Mouse (Mus musculus): Measurements from ENCODE around the gene Hdac7.
A peak's percentile ranks its signal among the peaks of the same experiment; 100 is the strongest.

Hdac7 gene

DNA sequence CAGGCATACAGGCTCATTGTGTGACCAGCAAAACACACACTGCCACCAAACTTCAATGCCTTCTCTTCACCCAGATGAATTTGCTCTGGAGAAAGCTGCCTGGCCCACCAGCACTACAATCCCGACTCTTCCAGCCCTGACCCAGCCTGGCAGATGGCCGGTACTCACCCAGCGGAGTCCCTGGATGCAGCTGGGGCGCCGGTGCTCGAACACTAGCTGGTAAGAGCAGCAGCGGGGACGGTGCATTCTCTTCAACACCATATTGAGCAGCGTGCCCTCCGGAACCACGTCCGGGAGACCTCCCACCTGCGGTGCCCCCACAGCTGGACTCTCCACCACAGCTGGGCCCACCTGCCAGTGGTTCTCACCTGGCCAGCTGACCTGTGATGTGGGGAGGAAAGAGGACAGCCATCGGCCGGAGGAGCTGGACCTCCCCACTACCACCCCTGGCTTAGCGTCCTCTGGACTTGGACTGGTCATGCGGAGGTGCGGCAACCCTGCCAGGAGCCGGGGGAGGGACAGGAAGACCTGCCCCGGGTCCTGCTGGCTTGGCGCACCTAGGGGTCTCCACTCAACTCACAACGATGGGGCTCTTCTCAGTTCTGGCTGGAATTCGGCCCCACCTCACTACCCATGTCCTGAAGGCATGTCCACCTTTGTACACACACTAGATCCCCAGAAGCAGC lies 77.6 kb downstream of the Hdac7 start:
- peak in 1 of 2 experiments; percentile 25 for DNase-seq

DNA sequence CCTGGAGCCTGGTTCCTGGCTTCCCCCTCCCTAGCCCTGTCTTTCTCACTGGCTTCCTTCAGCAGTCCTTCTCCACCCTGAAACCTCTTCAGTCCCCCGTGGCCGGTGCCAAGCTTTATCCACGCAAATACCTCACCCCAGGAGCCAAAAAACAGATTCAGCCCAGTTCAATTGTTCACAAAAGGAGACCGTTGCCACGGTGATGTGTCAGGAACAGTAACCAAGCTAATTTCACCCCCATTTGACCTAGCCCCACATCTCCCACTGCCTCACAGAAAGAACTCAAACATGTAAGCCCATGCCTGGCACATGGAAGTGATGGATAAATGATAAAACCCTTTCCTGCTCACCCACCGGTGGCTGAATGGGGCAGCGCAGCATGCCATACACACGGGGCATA lies 78.1 kb downstream of the Hdac7 start:
- no peak for DNase-seq

DNA sequence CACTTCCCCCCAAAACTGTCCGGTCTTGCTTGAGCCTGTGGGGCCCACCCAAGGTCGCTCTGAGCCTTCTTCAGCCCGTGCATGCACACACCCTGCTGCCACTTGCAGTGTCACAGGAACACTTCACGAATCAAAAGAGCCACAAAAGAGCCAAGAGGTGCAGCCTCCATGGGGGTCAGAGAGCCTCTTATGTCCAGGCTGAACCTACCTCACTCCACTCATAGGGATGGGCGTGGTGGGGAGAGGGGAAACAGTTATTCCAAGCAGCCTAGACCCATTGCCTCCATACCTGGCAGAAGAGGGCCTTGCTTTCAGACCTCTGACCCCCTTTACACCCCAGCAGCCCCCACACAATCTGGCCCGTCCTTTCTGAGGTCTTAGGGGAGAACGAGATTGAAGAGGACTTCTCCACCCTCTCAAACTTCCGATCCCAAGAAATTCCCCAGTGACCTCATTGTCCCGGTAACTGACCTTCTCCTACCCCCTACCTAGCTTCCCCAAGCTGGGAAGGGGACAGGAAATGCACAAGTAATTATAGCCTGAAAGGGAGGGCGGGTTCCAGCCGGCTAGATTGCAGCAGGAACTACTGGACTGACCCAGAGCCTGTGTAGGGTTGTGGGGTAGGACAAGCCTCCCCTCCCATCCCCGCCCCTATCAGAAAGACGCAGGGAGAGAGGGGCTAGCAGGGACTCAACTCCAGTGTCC lies 79.1 kb downstream of the Hdac7 start:
- no peak for DNase-seq

DNA sequence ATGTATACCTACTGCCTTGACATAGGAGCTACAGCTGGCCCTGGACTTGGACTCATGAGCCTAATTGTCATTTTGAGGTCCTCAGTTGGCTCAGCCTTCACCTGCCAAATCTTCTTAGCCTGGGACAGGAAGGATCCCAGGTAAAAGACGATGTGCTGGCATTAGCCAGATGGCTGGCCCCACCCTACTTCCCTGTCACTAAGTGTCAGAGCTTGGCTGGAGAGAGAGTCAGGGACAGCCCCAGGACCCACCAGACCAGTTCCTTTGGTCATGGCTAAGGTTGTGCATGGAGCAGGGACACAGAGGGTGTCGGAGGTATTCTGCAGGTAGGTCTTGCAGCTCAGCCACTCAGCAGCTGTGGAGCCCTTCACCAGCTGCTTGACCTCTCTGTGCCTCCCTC lies 79.8 kb downstream of the Hdac7 start:
- DNase-seq: no peak

DNA sequence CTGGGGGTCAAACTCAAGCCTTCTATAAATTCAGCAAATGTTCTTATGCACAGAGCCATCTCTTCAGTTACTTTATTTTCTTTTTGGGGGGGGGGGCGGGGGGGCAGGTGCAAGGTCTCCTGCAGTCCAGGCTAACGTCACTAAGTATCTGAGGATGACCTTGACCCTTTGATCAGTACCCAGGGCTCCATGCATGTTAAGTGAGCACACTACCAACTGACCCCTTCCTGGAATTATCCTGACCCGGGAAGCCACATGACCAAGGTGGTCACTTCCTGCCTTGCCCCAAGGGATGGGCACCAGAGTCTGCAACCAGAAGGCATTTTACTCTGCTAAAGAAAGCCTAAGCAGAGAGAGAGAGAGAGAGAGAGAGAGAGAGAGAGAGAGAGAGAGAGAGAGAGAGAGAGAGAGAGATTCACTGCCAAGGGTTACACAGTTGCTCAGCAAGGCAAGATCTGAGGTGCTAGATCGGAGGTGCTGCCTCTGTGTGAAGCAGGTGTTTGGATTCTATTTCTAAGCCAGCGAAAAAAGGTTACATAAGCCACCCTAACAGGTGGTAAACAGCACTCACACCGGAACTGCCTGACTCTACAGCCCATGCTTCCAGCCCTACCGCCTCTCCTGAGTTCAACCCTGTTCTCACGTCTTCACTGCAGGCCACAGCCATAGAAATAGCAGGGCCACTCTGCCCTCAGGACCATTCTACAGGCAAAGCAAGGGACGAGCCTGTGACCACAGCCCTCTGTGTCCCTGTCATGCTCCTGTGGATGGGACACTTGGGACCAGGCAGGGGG lies 80.8 kb downstream of the Hdac7 start:
- DNase-seq: no peak

DNA sequence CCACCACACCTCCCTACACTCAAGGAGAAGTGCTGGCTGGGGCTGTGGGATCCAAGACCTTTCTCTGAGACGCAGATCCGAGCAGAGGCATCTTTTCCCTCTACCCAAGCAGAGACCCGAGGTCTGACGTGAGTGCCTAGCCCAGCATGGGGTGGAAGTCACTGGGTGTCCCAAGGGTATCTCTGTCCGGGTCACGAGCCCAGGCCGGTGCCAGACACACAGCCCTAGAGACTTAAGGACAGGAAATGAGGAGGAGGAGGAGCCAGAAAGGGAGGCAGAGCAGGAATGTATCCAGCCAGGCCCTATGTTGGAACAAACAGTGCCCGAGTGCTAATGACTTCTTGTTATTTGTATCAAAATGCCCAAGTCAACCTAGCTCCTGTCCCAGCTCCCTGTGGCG lies 81.6 kb downstream of the Hdac7 start:
- no peak for DNase-seq

DNA sequence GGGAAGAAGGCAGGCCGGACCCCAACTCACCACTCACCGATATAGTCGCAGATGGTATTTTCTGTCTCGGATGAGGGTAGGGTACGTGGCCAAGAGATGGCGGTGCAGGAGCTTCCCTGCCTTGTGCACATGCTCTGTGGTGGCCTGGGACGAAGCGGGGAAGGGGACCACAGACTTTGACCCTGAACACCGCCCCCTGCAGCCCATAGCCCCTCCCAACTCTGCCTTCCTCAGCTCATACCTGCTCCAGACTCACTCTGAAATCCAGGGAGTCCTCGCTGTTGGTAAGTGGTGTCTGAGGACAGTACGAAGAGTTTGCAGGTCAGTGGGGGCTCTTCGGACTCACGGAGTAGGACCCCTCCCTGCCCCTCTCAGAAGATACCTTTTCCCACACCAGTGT lies 82.9 kb downstream of the Hdac7 start:
- DNase-seq: no peak

DNA sequence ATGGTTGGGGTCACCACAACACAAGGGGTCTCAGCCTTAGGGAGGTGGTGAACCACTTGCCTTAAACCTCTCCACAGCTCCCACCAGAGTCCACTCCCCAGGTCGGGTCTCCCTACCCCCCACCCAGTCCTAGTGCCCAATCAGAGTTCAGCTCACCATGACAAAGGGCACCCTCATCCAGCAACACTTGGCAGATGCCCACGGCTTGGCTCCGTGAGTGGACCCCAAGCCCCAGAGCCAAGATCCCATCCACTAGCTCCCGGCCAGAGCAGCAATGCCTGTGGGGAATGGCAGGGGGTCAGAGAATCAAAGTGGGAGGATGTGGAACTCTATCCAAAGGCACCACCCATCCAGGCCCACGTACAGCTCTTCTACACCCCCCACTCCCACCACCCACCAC lies 83.3 kb downstream of the Hdac7 start:
- no peak for DNase-seq

DNA sequence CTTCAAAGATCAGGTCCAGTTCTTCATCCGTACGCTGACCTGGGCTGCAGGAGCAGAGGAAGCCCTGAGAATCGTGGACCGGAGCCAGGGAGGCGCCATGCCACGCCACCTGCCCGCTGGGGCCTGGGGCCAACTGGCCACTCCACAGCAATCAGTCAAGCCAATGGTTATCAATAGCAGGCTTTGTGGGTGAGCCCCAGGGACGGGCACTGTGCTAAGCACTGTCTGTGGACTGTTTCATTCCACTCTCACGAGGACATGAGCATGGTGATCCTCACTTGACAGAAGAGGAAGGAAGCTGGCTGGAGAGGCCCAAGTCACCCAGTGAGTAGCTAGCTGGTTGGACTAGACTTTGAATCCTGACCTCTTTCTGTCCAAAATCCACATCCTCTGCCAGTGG lies 84.3 kb downstream of the Hdac7 start:
- DNase-seq: peak; percentile 82 to 85

DNA sequence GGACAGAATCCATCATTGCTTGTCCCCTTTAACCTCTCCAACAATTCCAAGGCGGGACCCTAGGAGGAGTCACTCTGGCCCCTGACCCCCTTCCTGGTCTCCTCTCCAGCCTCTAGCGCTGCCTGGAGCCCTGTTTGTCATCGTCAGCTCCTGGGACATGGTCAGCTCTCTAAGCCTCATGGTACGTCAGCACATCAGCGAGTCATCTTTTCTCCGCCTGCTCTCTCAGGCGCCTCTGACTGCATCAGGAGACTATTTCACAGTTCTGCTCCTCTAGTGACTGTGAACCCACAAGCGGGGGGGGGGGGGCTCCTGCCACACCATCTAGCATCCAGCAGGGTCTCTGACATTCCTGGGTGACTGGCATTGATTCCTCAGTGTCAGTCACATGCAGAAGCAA lies 88.9 kb downstream of the Hdac7 start:
- DNase-seq: no peak

DNA sequence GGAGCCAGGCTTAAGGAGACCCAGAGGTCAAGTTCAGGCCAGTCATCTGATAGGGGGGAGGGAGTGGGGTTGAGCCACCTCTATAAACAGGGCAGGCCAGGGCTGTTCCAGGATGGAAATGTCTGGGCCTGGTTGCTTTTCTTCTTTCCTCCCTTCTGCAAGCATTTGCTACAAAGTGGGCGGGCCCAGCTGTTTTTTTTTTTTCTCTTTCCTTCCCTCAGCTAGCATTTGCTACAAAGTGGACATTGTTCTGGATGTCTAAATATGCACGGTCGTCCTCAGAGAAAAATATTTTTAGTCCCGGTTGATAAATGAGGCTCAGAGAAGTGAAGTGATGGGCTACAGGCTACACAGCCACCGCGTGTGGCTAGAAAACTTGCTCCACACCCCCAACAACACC lies 89.8 kb downstream of the Hdac7 start:
- no peak for DNase-seq

DNA sequence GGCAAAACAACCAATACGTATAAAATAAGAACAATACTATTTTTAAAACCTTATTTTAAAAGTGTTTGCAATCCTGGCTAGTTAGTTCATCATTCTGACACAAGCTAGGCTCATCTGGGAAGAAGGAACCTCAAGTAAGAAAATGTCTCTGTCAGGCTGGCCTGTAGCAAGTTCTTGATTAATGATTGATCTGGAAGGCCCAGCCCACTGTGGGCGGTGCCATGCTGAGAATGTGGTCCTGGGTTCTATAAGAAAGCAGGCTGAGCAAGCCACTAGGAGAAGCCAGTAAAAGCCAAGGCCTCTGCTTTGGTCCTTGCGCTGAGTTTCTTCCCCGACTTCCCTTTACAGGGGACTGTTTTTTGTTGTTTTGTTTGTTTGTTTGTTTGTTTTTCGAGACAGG lies 91.8 kb downstream of the Hdac7 start:
- DNase-seq: no peak

DNA sequence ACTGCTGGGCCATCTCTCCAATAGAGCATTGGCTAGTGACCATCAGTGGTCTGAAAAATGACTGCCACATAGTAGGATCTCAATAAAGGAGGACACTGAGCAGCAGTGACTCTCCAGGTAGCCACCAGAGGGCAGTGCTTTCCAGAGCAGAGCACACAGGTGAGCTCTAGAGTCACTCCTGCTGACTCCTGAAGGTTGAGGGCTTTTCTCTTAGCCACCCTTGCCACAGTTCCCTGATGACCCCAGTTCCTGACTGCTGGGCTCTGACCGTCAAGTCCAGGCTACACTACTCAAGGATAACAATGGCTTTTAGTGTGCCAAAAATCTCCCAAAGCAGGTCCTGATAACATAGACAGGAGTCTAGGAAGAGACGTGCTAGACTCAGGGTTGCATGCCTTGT lies 92.6 kb downstream of the Hdac7 start:
- DNase-seq: peak in 1 of 2 experiments; percentile 39

DNA sequence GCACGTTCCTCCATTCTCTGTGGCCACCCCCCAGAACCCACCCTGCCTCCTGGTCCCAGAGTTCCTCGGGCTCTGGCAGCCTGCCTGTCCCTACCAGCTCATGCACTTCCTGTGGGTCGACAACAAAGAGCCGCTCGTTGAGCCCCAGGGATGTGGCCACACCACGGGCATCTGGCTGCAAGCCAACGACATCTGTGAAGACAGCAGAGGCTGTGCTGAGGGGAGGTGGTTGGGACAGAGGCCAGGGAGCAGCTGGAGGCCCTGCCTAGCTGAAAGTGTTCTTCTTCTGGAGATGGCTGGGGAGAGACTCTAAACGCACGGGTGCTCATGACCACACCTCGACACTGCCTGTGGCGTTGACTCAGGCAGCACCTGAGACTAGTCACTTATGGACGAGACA lies 93.6 kb downstream of the Hdac7 start:
- peak; percentile 50 to 69 for DNase-seq

DNA sequence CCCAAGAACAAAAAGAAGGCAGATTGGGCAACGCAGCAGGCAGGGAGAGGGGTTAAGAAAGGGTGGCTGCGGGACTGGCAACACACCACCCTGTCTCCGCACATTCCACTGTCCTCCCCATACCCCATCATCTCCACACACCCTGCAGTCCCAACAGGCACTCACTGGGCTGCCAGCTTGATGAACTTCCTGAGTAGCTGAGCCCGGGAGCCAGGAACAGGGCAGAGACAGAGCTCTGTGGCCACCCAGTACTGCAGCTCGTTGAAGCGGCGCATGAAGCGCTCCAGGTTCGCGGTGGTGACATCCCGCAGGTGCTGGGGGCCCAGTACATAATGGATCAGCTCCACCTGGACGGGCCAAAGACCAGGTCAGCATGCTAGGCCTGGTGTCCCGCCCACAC lies 94.5 kb downstream of the Hdac7 start:
- DNase-seq: no peak

DNA sequence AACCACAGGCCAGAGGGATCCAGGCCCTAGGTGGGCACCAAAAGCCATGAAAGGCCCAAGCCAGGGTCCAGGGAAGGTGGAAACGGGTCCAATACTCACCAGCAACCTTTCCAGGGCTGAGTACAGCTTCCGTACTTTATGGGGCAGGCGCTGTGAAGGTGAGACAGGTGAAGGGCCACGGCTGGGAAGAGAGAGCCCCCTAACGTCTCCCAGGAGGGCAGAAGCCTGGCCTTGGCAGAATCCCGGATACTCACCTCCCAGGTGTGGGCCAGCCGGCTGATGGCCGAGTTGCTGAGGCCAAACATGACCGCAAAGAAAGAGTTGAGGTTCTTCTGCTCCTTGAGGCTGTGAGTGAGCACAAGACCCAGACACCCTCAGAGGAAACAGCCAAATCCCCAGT lies 94.9 kb downstream of the Hdac7 start:
- no peak for DNase-seq

DNA sequence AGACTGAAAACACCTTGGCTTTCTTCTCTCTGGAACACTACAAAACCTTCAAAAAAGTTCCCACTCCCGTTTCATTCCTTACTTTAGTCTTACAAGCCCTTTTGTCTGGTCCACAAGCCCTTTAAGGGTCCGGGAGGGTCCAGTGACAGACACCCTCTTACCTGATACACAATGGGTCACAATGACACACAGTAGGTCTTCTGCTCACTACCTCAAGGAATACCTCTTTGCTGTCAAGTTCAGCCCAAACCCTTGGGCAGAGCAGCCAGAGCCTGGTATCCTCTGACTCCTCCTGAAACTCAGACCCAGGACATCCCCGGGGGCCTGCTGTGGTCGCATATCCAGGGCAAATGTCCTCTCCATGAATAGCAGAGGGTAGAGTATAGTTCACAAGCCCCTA lies 95.3 kb downstream of the Hdac7 start:
- DNase-seq: no peak

DNA sequence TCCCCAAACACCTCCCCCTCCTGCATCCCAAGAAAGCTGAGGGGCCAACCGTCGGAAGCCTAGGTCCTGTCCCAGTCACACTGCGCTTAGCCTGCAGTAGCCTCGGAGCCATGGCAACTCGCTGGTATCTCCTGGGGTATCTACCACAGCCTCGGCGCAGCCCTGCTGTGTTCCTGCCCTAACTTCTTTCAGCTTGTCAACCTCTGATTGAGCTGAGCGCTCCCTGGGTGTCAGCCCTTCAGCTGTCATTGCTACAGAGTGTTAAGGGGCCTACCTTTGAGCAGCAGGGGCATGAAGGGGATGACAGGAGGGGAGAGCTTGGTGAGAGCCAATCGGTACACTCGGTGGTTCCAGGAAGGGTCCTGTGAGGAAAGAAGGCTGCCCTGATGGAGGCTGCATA lies 96.0 kb downstream of the Hdac7 start:
- no peak for DNase-seq

DNA sequence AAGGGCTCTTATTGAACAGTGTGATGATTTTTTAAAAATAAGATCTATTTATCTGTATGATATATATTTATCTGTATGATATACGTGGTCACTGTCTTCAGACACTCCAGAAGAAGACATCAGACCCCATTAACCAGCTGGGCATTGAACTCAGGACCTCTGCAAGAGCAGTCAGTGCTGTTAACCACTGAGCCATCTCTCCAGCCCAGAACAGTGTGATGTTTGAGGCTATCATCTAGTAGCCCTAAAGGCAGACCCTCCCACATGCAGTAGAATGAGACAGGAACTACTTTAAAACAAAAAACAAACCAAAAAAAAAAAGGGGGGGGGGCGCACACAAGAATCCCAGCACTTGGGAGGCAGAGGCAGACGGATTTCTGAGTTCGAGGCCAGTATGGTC lies 96.8 kb downstream of the Hdac7 start:
- no peak for DNase-seq

DNA sequence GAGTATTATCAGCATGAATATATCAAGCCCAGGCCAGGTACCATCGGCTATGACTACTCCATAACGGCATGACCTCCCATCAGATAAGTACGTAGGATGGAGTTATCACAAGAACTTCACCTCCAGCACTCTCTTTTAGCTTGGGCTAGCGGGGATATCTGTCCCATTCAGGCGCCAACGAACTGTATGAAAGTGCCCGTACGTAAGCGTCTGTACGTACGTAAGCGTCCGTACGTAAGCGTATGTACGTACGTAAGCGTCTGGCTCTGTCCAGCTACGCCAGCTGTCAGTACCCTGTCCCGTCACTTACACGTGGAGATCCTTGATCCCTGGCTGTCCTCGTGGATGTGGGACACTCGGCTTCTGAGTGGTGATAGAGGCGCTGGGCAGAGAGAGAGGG lies 97.6 kb downstream of the Hdac7 start:
- DNase-seq: no peak

DNA sequence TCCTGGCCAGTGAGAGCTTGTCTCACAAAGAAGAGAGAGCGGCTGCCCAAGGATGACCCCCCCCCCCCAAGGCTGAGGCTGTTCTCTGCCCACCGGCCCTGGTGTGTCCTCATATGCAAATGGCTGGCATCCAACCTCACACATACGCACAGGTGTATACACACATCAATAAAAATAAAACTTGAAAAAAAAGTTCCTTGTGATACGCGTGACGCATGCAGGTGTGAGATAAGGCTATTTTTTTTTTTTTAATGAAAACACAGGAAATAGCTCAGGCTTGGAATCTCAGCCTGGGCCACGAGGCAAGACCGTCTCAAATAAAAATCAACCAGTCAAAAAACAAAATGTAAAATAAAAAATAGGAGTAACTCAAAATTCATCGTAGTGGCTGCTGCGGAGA lies 98.0 kb downstream of the Hdac7 start:
- no peak for DNase-seq

DNA sequence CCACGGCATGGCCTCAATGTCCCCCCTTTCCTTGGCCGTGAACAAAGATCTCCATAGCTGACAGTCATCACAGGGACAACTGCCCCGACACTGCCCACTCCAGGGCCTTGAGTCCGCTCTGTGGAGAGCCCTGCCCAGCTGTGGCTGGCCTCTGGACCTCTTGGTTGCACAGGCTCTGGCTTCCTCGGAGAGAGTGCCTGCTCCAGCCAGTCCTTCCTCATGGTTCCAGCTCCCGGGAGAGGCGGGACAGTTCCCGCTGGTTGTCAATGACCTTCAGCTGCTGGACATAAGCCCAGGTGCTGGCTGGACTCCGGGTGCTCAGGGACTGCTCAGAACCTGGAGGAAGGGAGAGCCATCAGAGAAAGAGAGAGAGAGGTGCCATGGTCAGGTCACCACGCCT lies 99.0 kb downstream of the Hdac7 start:
- DNase-seq: no peak

DNA sequence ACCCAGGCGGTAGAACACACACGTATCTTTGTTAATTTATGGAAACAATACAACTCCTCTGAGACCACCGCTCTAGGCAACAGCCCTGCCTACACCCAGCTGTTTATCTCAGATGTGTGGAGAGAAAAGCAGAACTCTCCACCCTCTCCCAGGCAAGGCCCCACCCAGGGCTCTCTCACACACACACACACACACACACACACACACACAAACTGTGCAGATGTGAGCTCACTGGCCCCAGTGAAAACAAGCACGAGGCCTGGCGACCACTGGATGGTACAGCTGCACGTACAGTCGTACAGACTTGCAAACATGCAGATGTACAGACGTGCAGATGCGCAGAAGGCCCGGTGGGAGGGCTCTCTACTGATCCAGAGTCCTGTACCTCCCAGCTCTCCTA lies 99.4 kb downstream of the Hdac7 start:
- no peak for DNase-seq

DNA sequence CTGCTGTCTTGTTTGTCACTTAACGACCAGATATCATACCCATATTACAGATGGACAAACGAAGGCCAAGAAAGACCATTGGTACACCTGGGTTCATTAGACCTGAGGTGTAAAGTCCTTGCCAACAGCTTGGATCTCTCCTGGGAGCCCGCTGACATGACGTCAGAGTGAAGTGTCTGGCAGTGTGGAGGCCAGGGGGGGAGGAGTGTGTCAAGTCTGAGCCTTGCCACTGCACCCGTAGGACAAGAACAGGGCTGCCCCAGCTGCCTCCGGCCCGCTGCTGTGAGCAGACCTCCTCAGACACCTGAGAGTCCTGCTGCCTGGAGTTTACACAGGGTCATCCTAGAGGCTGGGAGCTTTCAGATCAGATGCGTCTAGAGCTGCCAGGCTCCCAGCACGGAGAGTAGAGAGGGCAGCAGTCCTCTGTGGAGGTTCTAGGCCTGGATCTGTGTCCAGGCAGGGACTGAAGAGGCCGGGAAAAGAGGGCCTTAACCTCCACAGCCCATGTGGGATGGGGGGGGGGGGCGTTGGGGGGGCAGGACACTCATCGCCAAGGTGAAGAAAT lies 100.3 kb downstream of the Hdac7 start:
- no peak for DNase-seq
